In genomic region chr10:80385310-80385709, GRCm38 (mm10) we compare ENCODE assay signal across 8 mouse cellular contexts. TPM values are rescaled to one million over a fixed set of nuclear protein-coding genes. Genes with fewer than 3 reads are reported as not detected.
DNase-seq lines count a peak whose midpoint lies in the region; ATAC-seq and TF ChIP-seq lines count a peak whose summit lies in the region.

No protein-coding gene starts in this region.

- DNase-seq in embryo, embryonic 11 days = peak; percentile 28
- no peak for DNase-seq in embryo, embryonic 10 days (ENCODE audit: low spot score)
- DNase-seq in forebrain, embryonic 14.5 days (ENCODE audit: low spot score) = peak; percentile 57
- no peak for DNase-seq in frontal cortex, postnatal 25 days (ENCODE audit: low spot score in 2 of 2)
- DNase-seq in thymus, postnatal 0 days (ENCODE audit: low spot score) = no peak
- DNase-seq in left cerebral cortex, adult 18-20 months (ENCODE audit: low spot score in 2 of 2) = no peak

- under 1% methylated on average over 7 of the region's 7 CpGs for WGBS in forebrain, embryonic 14.5 days
- 36% methylated on average over 7 of the region's 7 CpGs for WGBS in liver, embryonic 16.5 days (ENCODE audit: insufficient replicate concordance)

- no peaks in the 10 kb centered on the region for H3K9me3 ChIP-seq in E14TG2a.4 (ENCODE audit: low read length)
- no peaks in the 10 kb centered on the region for H3K9me3 ChIP-seq in forebrain, embryonic 14.5 days (replicated peaks; ENCODE audit: control insufficient read depth, low read length)
- H3K9me3 ChIP-seq in liver, embryonic 16.5 days (replicated peaks; ENCODE audit: control insufficient read depth, low read length) = no peaks in the 10 kb centered on the region

- H3K36me3 ChIP-seq in E14TG2a.4 (ENCODE audit: insufficient read depth, low read length) = peaks cover 60% of the 10 kb centered on the region
- H3K36me3 ChIP-seq in forebrain, embryonic 14.5 days (ENCODE audit: control insufficient read depth, insufficient read depth, low read length) = peaks cover 55% of the 10 kb centered on the region
- peaks cover 17% of the 10 kb centered on the region for H3K36me3 ChIP-seq in liver, embryonic 16.5 days (ENCODE audit: control insufficient read depth, insufficient read depth)

- peak overlapping the region; percentile 99 for H3K9ac ChIP-seq in forebrain, embryonic 14.5 days (ENCODE audit: low read length)
- H3K9ac ChIP-seq in liver, embryonic 16.5 days (ENCODE audit: low read depth, low read length) = peak overlapping the region; percentile 77; the same call in 1 of the 2 replicates

- H3K27ac ChIP-seq in forebrain, embryonic 14.5 days (ENCODE audit: low read depth, low read length) = peak overlapping the region; percentile 95
- H3K27ac ChIP-seq in liver, embryonic 16.5 days (ENCODE audit: low read length) = peak overlapping the region; percentile 69

- H3K4me1 ChIP-seq in E14TG2a.4 (replicated peaks; ENCODE audit: low read depth, low read length) = peaks cover 77% of the 10 kb centered on the region
- peaks cover 28% of the 10 kb centered on the region for H3K4me1 ChIP-seq in forebrain, embryonic 14.5 days (ENCODE audit: control insufficient read depth, insufficient read depth, low read length)
- H3K4me1 ChIP-seq in liver, embryonic 16.5 days (ENCODE audit: control insufficient read depth, low read depth, low read length) = peaks cover 53% of the 10 kb centered on the region

- peaks cover 13% of the 10 kb centered on the region for H3K27me3 ChIP-seq in E14TG2a.4 (ENCODE audit: insufficient read depth, low read length)
- H3K27me3 ChIP-seq in forebrain, embryonic 14.5 days (replicated peaks; ENCODE audit: control insufficient read depth, insufficient read depth, low read length) = no peaks in the 10 kb centered on the region
- peaks cover 6% of the 10 kb centered on the region for H3K27me3 ChIP-seq in liver, embryonic 16.5 days (ENCODE audit: control insufficient read depth, insufficient read depth, low read depth, low read length)

- TF ChIP-seq CTCF in E14TG2a.4 (conservative IDR thresholded peaks at IDR 0.05; ENCODE audit: low read length) = no peak

- peak overlapping the region; percentile 98 for H3K4me2 ChIP-seq in forebrain, embryonic 14.5 days (ENCODE audit: low read length)
- H3K4me2 ChIP-seq in liver, embryonic 16.5 days (ENCODE audit: low read depth, low read length) = peak overlapping the region; percentile 99

- peak overlapping the region; percentile 88 for H3K4me3 ChIP-seq in E14TG2a.4 (replicated peaks; ENCODE audit: low read length)
- H3K4me3 ChIP-seq in forebrain, embryonic 14.5 days (ENCODE audit: low read depth, low read length) = peak overlapping the region; percentile 97
- H3K4me3 ChIP-seq in liver, embryonic 16.5 days (ENCODE audit: low read depth, low read length) = peak overlapping the region; percentile 74; the same call in 1 of the 2 replicates

- peak; percentile 22; the same call in 1 of the 2 replicates for ATAC-seq in forebrain, embryonic 14.5 days
- no peak for ATAC-seq in liver, embryonic 16.5 days (ENCODE audit: low read depth)

RNA-seq across cellular contexts. Expression of gene Mex3d, which starts 2.1 kb away (rescaled TPM):
- polyA plus RNA-seq in forebrain, embryonic 14.5 days (2014; fragmentation: Nextera tagmentation; extraction: Ambion mirVana) = 16.9 and 17.8 TPM in 2 replicates
- polyA plus RNA-seq in liver, embryonic 16.5 days (2015; fragmentation: Nextera tagmentation; extraction: Ambion mirVana) = 0.32 and 0.60 TPM in 2 replicates
- polyA plus RNA-seq in thymus, postnatal 0 days (2015; fragmentation: Nextera tagmentation; extraction: Ambion mirVana) = 3.2 and 4.7 TPM in 2 replicates
- 10 to 100 TPM; 20.1 to 20.7 TPM for total RNA-seq in left cerebral cortex, adult 18-20 months (2021)

RNA-seq across cellular contexts. Expression of gene Mbd3, which starts 14.0 kb away (rescaled TPM):
- polyA plus RNA-seq in forebrain, embryonic 14.5 days (2014; fragmentation: Nextera tagmentation; extraction: Ambion mirVana) = 216 and 221 TPM in 2 replicates
- 49.2 and 52.7 TPM in 2 replicates for polyA plus RNA-seq in liver, embryonic 16.5 days (2015; fragmentation: Nextera tagmentation; extraction: Ambion mirVana)
- 151 and 166 TPM in 2 replicates for polyA plus RNA-seq in thymus, postnatal 0 days (2015; fragmentation: Nextera tagmentation; extraction: Ambion mirVana)
- total RNA-seq in left cerebral cortex, adult 18-20 months (2021) = 100 to 1,000 TPM; 143 to 166 TPM

RNA-seq across cellular contexts. Expression of gene Uqcr11, which starts 21.3 kb away (rescaled TPM):
- polyA plus RNA-seq in forebrain, embryonic 14.5 days (2014; fragmentation: Nextera tagmentation; extraction: Ambion mirVana) = 628 and 893 TPM in 2 replicates
- 509 and 519 TPM in 2 replicates for polyA plus RNA-seq in liver, embryonic 16.5 days (2015; fragmentation: Nextera tagmentation; extraction: Ambion mirVana)
- polyA plus RNA-seq in thymus, postnatal 0 days (2015; fragmentation: Nextera tagmentation; extraction: Ambion mirVana) = 635 and 689 TPM in 2 replicates
- total RNA-seq in left cerebral cortex, adult 18-20 months (2021) = 100 to 1,000 TPM; 383 to 388 TPM

RNA-seq across cellular contexts. Expression of gene Plk5, which starts 29.1 kb away (rescaled TPM):
- 1.2 and 1.9 TPM in 2 replicates for polyA plus RNA-seq in forebrain, embryonic 14.5 days (2014; fragmentation: Nextera tagmentation; extraction: Ambion mirVana)
- 0.05 and 0.18 TPM in 2 replicates for polyA plus RNA-seq in liver, embryonic 16.5 days (2015; fragmentation: Nextera tagmentation; extraction: Ambion mirVana)
- polyA plus RNA-seq in thymus, postnatal 0 days (2015; fragmentation: Nextera tagmentation; extraction: Ambion mirVana) = 0.17 and 0.21 TPM in 2 replicates
- total RNA-seq in left cerebral cortex, adult 18-20 months (2021) = 10 to 100 TPM; 25.8 to 34.6 TPM

RNA-seq across cellular contexts. Expression of gene Adamtsl5, which starts 37.1 kb away (rescaled TPM):
- 0.48 and 0.52 TPM in 2 replicates for polyA plus RNA-seq in forebrain, embryonic 14.5 days (2014; fragmentation: Nextera tagmentation; extraction: Ambion mirVana)
- 2.2 and 3.4 TPM in 2 replicates for polyA plus RNA-seq in liver, embryonic 16.5 days (2015; fragmentation: Nextera tagmentation; extraction: Ambion mirVana)
- polyA plus RNA-seq in thymus, postnatal 0 days (2015; fragmentation: Nextera tagmentation; extraction: Ambion mirVana) = 1.0 and 1.1 TPM in 2 replicates
- 10 to 100 TPM in 1 of 2 experiments, 1 to 10 TPM in 1; 8.8 to 10.4 TPM for total RNA-seq in left cerebral cortex, adult 18-20 months (2021)

Comparison
In these comparisons a context has a peak if more than half of its experiments do, and no peak if none do; other contexts are left out.
1. DNase-seq: peak in embryo, embryonic 11 days (single experiment) and forebrain, embryonic 14.5 days (single experiment); none in embryo, embryonic 10 days (single experiment), frontal cortex, postnatal 25 days (0 of 2), thymus, postnatal 0 days (single experiment) and left cerebral cortex, adult 18-20 months (0 of 2).
2. Peak in every context shown above with its lines, with median percentiles within 50 percentile points of each other: H3K4me3 ChIP-seq.